ENCODE assay signal across 8 mouse cellular contexts in the genomic region with DNA sequence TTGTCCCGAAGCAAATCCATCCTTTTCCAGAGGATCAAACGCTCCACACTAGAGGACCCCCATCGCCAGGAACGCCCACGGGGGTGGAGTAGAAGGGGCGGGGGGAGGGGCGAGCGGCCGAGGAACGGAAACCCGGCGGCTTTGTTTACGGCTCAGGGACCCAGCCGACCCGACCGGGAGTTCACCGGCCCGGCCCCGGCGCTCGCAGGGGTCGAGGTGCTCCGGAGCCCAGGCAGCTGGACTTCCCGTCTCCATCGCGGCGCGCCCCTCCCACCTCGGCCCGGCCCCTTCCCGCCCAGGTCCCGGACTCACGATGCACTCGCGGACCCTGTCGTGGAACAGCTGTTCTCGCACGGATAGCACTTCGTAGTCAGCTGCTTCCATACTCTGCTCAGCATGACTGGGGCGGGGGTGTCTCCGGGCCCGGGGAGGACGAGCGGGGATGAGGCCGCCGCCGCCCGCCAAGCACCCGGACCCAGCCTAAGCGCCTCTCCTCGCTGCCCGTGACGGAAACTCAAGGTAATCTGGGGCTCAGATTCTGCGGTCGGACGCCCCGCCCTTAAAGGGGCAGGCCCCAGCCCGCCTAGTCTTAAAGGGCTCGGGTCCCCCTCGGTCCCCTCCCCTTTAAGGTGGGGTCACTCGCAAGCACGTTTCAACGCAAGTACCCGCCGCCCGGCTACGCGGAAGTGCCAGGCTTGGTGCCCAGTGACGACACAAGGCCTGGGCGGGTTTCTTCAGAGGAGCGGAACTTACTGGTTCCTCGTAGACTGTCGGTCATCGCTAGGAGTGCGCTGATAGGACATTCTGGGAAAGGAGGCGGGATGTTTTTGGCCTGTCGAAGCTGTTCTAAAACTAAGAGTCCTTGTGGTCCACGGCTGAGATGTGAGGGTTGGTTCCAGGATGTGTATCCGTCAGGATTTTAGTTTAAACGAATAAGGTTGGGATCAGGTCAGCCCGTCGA. TPM values are rescaled to one million over a fixed set of nuclear protein-coding genes. Genes with fewer than 3 reads are reported as not detected.
DNase-seq lines count a peak whose midpoint lies in the region; ATAC-seq and TF ChIP-seq lines count a peak whose summit lies in the region.

Gene Lmbr1l, minus strand, starts transcription at position 694 of the 961 bp plus-strand sequence.

- WGBS in forebrain, embryonic 10.5 days: under 1% methylated on average over 81 of the region's 82 CpGs
- WGBS in heart, embryonic 15.5 days: under 1% methylated on average over 73 of the region's 82 CpGs
- WGBS in liver, embryonic 14.5 days (ENCODE audit: insufficient replicate concordance): under 1% methylated on average over 79 of the region's 82 CpGs
- WGBS in neural tube, embryonic 11.5 days: under 1% methylated on average over 82 of the region's 82 CpGs
- under 1% methylated on average over 76 of the region's 82 CpGs for WGBS in stomach, postnatal 0 days

- no peaks in the 10 kb centered on the region for H3K9me3 ChIP-seq in forebrain, embryonic 10.5 days
- H3K9me3 ChIP-seq in heart, embryonic 15.5 days (replicated peaks): no peaks in the 10 kb centered on the region
- H3K9me3 ChIP-seq in liver, embryonic 14.5 days (ENCODE audit: control insufficient read depth, low read length): no peaks in the 10 kb centered on the region
- H3K9me3 ChIP-seq in neural tube, embryonic 11.5 days (ENCODE audit: control insufficient read depth, low read length): no peaks in the 10 kb centered on the region
- H3K9me3 ChIP-seq in stomach, postnatal 0 days (ENCODE audit: control insufficient read depth, low read length): no peaks in the 10 kb centered on the region

- peak within 1 kb of the TSS; percentile 67 for H3K4me2 ChIP-seq in heart, embryonic 15.5 days
- H3K4me2 ChIP-seq in liver, embryonic 14.5 days (ENCODE audit: low read depth): peak within 1 kb of the TSS; percentile 98
- peak within 1 kb of the TSS; percentile 87 for H3K4me2 ChIP-seq in neural tube, embryonic 11.5 days (ENCODE audit: low read depth)
- peak within 1 kb of the TSS; percentile 79 for H3K4me2 ChIP-seq in stomach, postnatal 0 days (replicated peaks; ENCODE audit: low read depth)

- H3K27me3 ChIP-seq in forebrain, embryonic 10.5 days (ENCODE audit: poor library complexity, severe bottlenecking): no peaks in the 10 kb centered on the region
- no peaks in the 10 kb centered on the region for H3K27me3 ChIP-seq in heart, embryonic 15.5 days
- H3K27me3 ChIP-seq in liver, embryonic 14.5 days (ENCODE audit: control insufficient read depth, insufficient read depth, low read length): no peaks in the 10 kb centered on the region
- H3K27me3 ChIP-seq in neural tube, embryonic 11.5 days (ENCODE audit: control insufficient read depth, insufficient read depth, low read length): no peaks in the 10 kb centered on the region
- H3K27me3 ChIP-seq in stomach, postnatal 0 days (ENCODE audit: control insufficient read depth, insufficient read depth, low read length): no peaks in the 10 kb centered on the region

- peaks cover 28% of the 10 kb centered on the region for H3K36me3 ChIP-seq in forebrain, embryonic 10.5 days (replicated peaks)
- peaks cover 4% of the 10 kb centered on the region for H3K36me3 ChIP-seq in heart, embryonic 15.5 days
- no peaks in the 10 kb centered on the region for H3K36me3 ChIP-seq in liver, embryonic 14.5 days (replicated peaks; ENCODE audit: control insufficient read depth, insufficient read depth, low read depth)
- H3K36me3 ChIP-seq in neural tube, embryonic 11.5 days (ENCODE audit: control insufficient read depth, insufficient read depth, low read length): no peaks in the 10 kb centered on the region
- H3K36me3 ChIP-seq in stomach, postnatal 0 days (ENCODE audit: control insufficient read depth, insufficient read depth, low read length): no peaks in the 10 kb centered on the region

- peak within 1 kb of the TSS; percentile 95 for H3K4me3 ChIP-seq in forebrain, embryonic 10.5 days
- H3K4me3 ChIP-seq in heart, embryonic 15.5 days: peak within 1 kb of the TSS; percentile 84
- H3K4me3 ChIP-seq in liver, embryonic 14.5 days (ENCODE audit: insufficient read depth in 1 of 2, low read depth in 2 of 2, low read length in 2 of 2): peak within 1 kb of the TSS; percentile 78 to 84
- peak within 1 kb of the TSS; percentile 88 for H3K4me3 ChIP-seq in neural tube, embryonic 11.5 days (ENCODE audit: low read depth, low read length)
- H3K4me3 ChIP-seq in stomach, postnatal 0 days (ENCODE audit: low read depth, low read length): peak within 1 kb of the TSS; percentile 90

- peak; percentile 99 for ATAC-seq in heart, embryonic 15.5 days (replicated peaks; ENCODE audit: insufficient number of reproducible peaks, insufficient read depth, low FRiP score, low read depth)
- ATAC-seq in liver, embryonic 14.5 days (ENCODE audit: insufficient read depth): peak; percentile 99
- ATAC-seq in neural tube, embryonic 11.5 days (ENCODE audit: insufficient read depth, low FRiP score, low TSS enrichment): peak; percentile 97
- peak; percentile 99 for ATAC-seq in stomach, postnatal 0 days (ENCODE audit: low FRiP score, low TSS enrichment)

- no peak for TF ChIP-seq EP300 in liver, embryonic 14.5 days (IDR thresholded peaks at IDR 0.05; ENCODE audit: low read depth)
- no peak for TF ChIP-seq EP300 in stomach, postnatal 0 days (optimal IDR thresholded peaks at IDR 0.05)

- H3K4me1 ChIP-seq in forebrain, embryonic 10.5 days: peaks cover 28% of the 10 kb centered on the region
- peaks cover 26% of the 10 kb centered on the region for H3K4me1 ChIP-seq in heart, embryonic 15.5 days (replicated peaks)
- peaks cover 9 to 14% of the 10 kb centered on the region in 2 experiments for H3K4me1 ChIP-seq in liver, embryonic 14.5 days (replicated peaks; ENCODE audit: control insufficient read depth in 2 of 2, insufficient read depth in 2 of 2, low read length in 1 of 2)
- peaks cover 5% of the 10 kb centered on the region; the same call in 1 of the 2 replicates for H3K4me1 ChIP-seq in neural tube, embryonic 11.5 days (ENCODE audit: control insufficient read depth, insufficient read depth, low read length)
- no peaks in the 10 kb centered on the region for H3K4me1 ChIP-seq in stomach, postnatal 0 days (replicated peaks; ENCODE audit: control insufficient read depth, insufficient read depth)

- peak; percentile 97 to 98 for DNase-seq in CD8-positive naive resting alpha-beta T cell, adult 2 months (ENCODE audit: low read depth in 2 of 2, low spot score in 2 of 2)
- DNase-seq in c-Kit-positive CD71-negative TER-119-negative erythroid progenitor cells, embryonic 14.5 days (ENCODE audit: low read depth): peak; percentile 98
- peak; percentile 99 for DNase-seq in forebrain, embryonic 10.5 days (ENCODE audit: extremely low spot score, low spot score)
- DNase-seq in kidney, postnatal 25 days: peak; percentile 99 to 100
- DNase-seq in liver, embryonic 14.5 days (ENCODE audit: low read depth in 3 of 3, low spot score in 3 of 3): peak; percentile 97 to 98 (median 98)
- peak; percentile 99 for DNase-seq in neural tube, embryonic 11.5 days (ENCODE audit: low spot score)
- DNase-seq in stomach, postnatal 0 days (ENCODE audit: low spot score): peak; percentile 99

- H3K27ac ChIP-seq in forebrain, embryonic 10.5 days: peak within 1 kb of the TSS; percentile 95
- peak within 1 kb of the TSS; percentile 95 for H3K27ac ChIP-seq in heart, embryonic 15.5 days
- H3K27ac ChIP-seq in liver, embryonic 14.5 days: peak within 1 kb of the TSS; percentile 71
- H3K27ac ChIP-seq in neural tube, embryonic 11.5 days (ENCODE audit: low read depth, low read length): peak within 1 kb of the TSS; percentile 93
- peak within 1 kb of the TSS; percentile 96 for H3K27ac ChIP-seq in stomach, postnatal 0 days (replicated peaks)

- peak within 1 kb of the TSS; percentile 85 for H3K9ac ChIP-seq in heart, embryonic 15.5 days
- H3K9ac ChIP-seq in liver, embryonic 14.5 days (replicated peaks): peak within 1 kb of the TSS; percentile 81
- peak within 1 kb of the TSS; percentile 90 for H3K9ac ChIP-seq in neural tube, embryonic 11.5 days (ENCODE audit: low read length)
- H3K9ac ChIP-seq in stomach, postnatal 0 days (ENCODE audit: low read length): peak within 1 kb of the TSS; percentile 85

- no peak for TF ChIP-seq CTCF in liver, embryonic 14.5 days (IDR thresholded peaks at IDR 0.05; ENCODE audit: low read depth)
- 0 out of 2 replicates have a peak, but pooled peaks have one; percentile 2 for TF ChIP-seq CTCF in stomach, postnatal 0 days (IDR thresholded peaks at IDR 0.05; ENCODE audit: low read depth)

RNA-seq across cellular contexts. Expression of gene Lmbr1l, which starts in this region (rescaled TPM):
- polyA plus RNA-seq in forebrain, embryonic 10.5 days (2016; fragmentation: Nextera tagmentation; extraction: Ambion mirVana): 23.9 and 25.3 TPM in 2 replicates
- polyA plus RNA-seq in heart, embryonic 15.5 days (2015; fragmentation: Nextera tagmentation; extraction: Ambion mirVana): 10.7 and 13.7 TPM in 2 replicates
- polyA plus RNA-seq in liver, embryonic 14.5 days (2012; rRNA removed): 4.5 and 7.1 TPM in 2 replicates
- polyA plus RNA-seq in liver, embryonic 14.5 days (2014; fragmentation: Nextera tagmentation; extraction: Ambion mirVana): 0.34 and 0.70 TPM in 2 replicates
- polyA plus RNA-seq in neural tube, embryonic 11.5 days (2014; fragmentation: Nextera tagmentation; extraction: Ambion mirVana): 7.1 and 8.9 TPM in 2 replicates
- polyA plus RNA-seq in stomach, postnatal 0 days (2015; fragmentation: Nextera tagmentation; extraction: Ambion mirVana): 7.7 and 9.4 TPM in 2 replicates

Comparison
In these comparisons a context has a peak if more than half of its experiments do, and no peak if none do; other contexts are left out.
1. Peak in every context shown above with its lines: DNase-seq, ATAC-seq, H3K4me3 ChIP-seq and H3K27ac ChIP-seq.